Mouse (Mus musculus): ENCODE measurements around the gene Fbxw20.

GRCm38 (mm10) chr9:109199353-109199752, 35.2 kb downstream of the Fbxw20 start:
- TF ChIP-seq CTCF (IDR thresholded peaks at IDR 0.05) (no peak), EP300 (IDR thresholded peaks at IDR 0.05; ENCODE audit: insufficient read depth, low read depth, low read length) (no peak), POLR2A (IDR thresholded peaks at IDR 0.05; ENCODE audit: insufficient read depth, low read depth, low read length) (no peak)
